Mouse (Mus musculus) liver, embryonic 16.5 days (tissue): Measurements from ENCODE around the gene Pex19. TPM values are rescaled to one million over a fixed set of nuclear protein-coding genes. Genes with fewer than 3 reads are reported as not detected.

Source experiments
- ATAC-seq: fragments of 200-750 bp; cut with Nextera tagmentation; 2 replicates; pipeline ENCODE4 v1.8.0; 2017; ENCODE audit warnings: low read depth, mild to moderate bottlenecking, moderate number of reproducible peaks, moderate library complexity
- H3K27ac ChIP-seq: fragments of 300-500 bp; sonication (generic); 2 replicates; pipeline ENCODE4 v1.5.1; 2014; ENCODE audit warnings: mild to moderate bottlenecking, low read length
- H3K27me3 ChIP-seq: fragments of 300-500 bp; sonication (generic); 2 replicates; pipeline ENCODE4 v1.6.1; 2014; ENCODE audit warnings: low read depth, low read length, mixed read lengths; ENCODE audit not compliant: control insufficient read depth, insufficient read depth
- H3K36me3 ChIP-seq: fragments of 300-500 bp; sonication (generic); 2 replicates; pipeline ENCODE4 v1.6.1; 2014; ENCODE audit warnings: mild to moderate bottlenecking; ENCODE audit not compliant: control insufficient read depth, insufficient read depth
- H3K4me1 ChIP-seq: fragments of 300-500 bp; sonication (generic); 2 replicates; pipeline ENCODE4 v1.6.1; 2014; ENCODE audit warnings: low read depth, low read length, mixed read lengths; ENCODE audit not compliant: control insufficient read depth
- H3K4me2 ChIP-seq: fragments of 300-500 bp; sonication (generic); 2 replicates; pipeline ENCODE4 v1.6.1; 2014; ENCODE audit warnings: low read depth, low read length, mixed read lengths
- H3K4me3 ChIP-seq: fragments of 300-500 bp; sonication (generic); 2 replicates; pipeline ENCODE4 v1.5.1; 2014; ENCODE audit warnings: low read depth, mild to moderate bottlenecking, low read length
- H3K9ac ChIP-seq: fragments of 300-500 bp; sonication (generic); 2 replicates; pipeline ENCODE4 v1.6.1; 2014; ENCODE audit warnings: low read depth, low read length
- H3K9me3 ChIP-seq: fragments of 300-500 bp; sonication (generic); replicated peaks from 2 replicates; pipeline ENCODE4 v1.6.1; 2016; ENCODE audit warnings: low read length; ENCODE audit not compliant: control insufficient read depth
- whole genome bisulfite sequencing: fragments of 180-500 bp; shearing (Covaris S2); extraction: QIAGEN DNeasy Blood & Tissue Kit; methylation state at CpG from one replicate; pipeline ENCODE4 v1.1.7; 2014; ENCODE audit not compliant: insufficient replicate concordance; 5-methylcytosine and 5-hydroxymethylcytosine counted together
- polyA plus RNA-seq: library from polyadenylated mRNA; unstranded; fragments of >200 nt; fragmentation: Nextera tagmentation; extraction: Ambion mirVana; gene quantifications from 2 replicates; pipeline ENCODE4 v1.2.1, GENCODE M21; 2015

Pex19 gene
- polyA plus RNA-seq, 1 experiment from 2014 or later: 43.9 TPM

- WGBS: under 1% methylated on average over 42 of the region's 42 CpGs
These were observed 21.3 kb downstream of the Pex19 start, which contains the start of gene Dcaf8 for GRCm38 (mm10) chr1:172147835-172148278. Gene Dcaf8 (plus strand): TSS chr1:172148084.

GRCm38 (mm10) chr1:172148279-172148954 lies 21.9 kb downstream of the Pex19 start:
- ATAC-seq: peak; percentile 19
- H3K4me1 ChIP-seq: peaks cover 16% of the 10 kb centered on the region
- peak overlapping the region; percentile 97 for H3K27ac ChIP-seq
- H3K27me3 ChIP-seq: no peaks in the 10 kb centered on the region
- under 1% methylated on average over 40 of the region's 40 CpGs for WGBS
- H3K9ac ChIP-seq: peak overlapping the region; percentile 99
- H3K4me3 ChIP-seq: peak overlapping the region; percentile 92
- peaks cover 21% of the 10 kb centered on the region for H3K36me3 ChIP-seq
- peak overlapping the region; percentile 65 for H3K4me2 ChIP-seq
- no peaks in the 10 kb centered on the region for H3K9me3 ChIP-seq

More at GRCm38 (mm10) chr1:172147835-172148278, 21.3 kb downstream of the Pex19 start, which contains the start of gene Dcaf8:
- peak within 1 kb of the TSS; percentile 99 for H3K9ac ChIP-seq
- peaks cover 16% of the 10 kb centered on the region; the same call in 1 of the 2 replicates for H3K36me3 ChIP-seq
- ATAC-seq: peak; percentile 97
- H3K4me3 ChIP-seq: peak within 1 kb of the TSS; percentile 92
- no peaks in the 10 kb centered on the region for H3K9me3 ChIP-seq
- H3K4me1 ChIP-seq: peaks cover 16% of the 10 kb centered on the region
- peak within 1 kb of the TSS; percentile 81 for H3K4me2 ChIP-seq
- H3K27me3 ChIP-seq: no peaks in the 10 kb centered on the region
- H3K27ac ChIP-seq: peak within 1 kb of the TSS; percentile 97

- no peaks in the 10 kb centered on the region for H3K27me3 ChIP-seq
- H3K4me2 ChIP-seq: peak overlapping the region; percentile 65
- peak overlapping the region; percentile 99 for H3K9ac ChIP-seq
- peak overlapping the region; percentile 92 for H3K4me3 ChIP-seq
- H3K27ac ChIP-seq: peak overlapping the region; percentile 97
- H3K36me3 ChIP-seq: peaks cover 29% of the 10 kb centered on the region
- WGBS: 4% methylated on average over 19 of the region's 19 CpGs
- peaks cover 16% of the 10 kb centered on the region for H3K4me1 ChIP-seq
- peak; percentile 11; the same call in 1 of the 2 replicates for ATAC-seq
- H3K9me3 ChIP-seq: no peaks in the 10 kb centered on the region
These were observed 22.6 kb downstream of the Pex19 start for GRCm38 (mm10) chr1:172148955-172149815.

GRCm38 (mm10) chr1:172154536-172154935 lies 28.0 kb downstream of the Pex19 start:
- no peak for ATAC-seq
- peaks cover 40% of the 10 kb centered on the region for H3K36me3 ChIP-seq
- peaks cover 11% of the 10 kb centered on the region for H3K4me1 ChIP-seq

GRCm38 (mm10) chr1:172155518-172155917 lies 29.0 kb downstream of the Pex19 start:
- WGBS: 55% methylated on average over 3 of the region's 3 CpGs
- no peak for ATAC-seq
- Histone ChIP-seq H3K4me1 (peaks cover 8% of the 10 kb centered on the region), H3K36me3 (peaks cover 35% of the 10 kb centered on the region), H3K4me2 (no peak overlapping the region), H3K27me3 (no peaks in the 10 kb centered on the region), H3K9me3 (no peaks in the 10 kb centered on the region), H3K27ac (no peak overlapping the region), H3K4me3 (no peak overlapping the region), H3K9ac (no peak overlapping the region)

More at GRCm38 (mm10) chr1:172154536-172154935, 28.0 kb downstream of the Pex19 start:
- Histone ChIP-seq H3K4me2 (no peak overlapping the region), H3K4me3 (no peak overlapping the region), H3K9me3 (no peaks in the 10 kb centered on the region), H3K9ac (no peak overlapping the region), H3K27me3 (no peaks in the 10 kb centered on the region), H3K27ac (no peak overlapping the region)
- WGBS: 79% methylated on average over 3 of the region's 3 CpGs

GRCm38 (mm10) chr1:172159970-172160369 lies 33.4 kb downstream of the Pex19 start:
- WGBS: 79% methylated on average over 4 of the region's 4 CpGs

GRCm38 (mm10) chr1:172160508-172160907 lies 34.0 kb downstream of the Pex19 start:
- peak; percentile 69 for ATAC-seq
- no peak overlapping the region for H3K4me3 ChIP-seq
- no peak overlapping the region for H3K9ac ChIP-seq
- H3K4me1 ChIP-seq: peaks cover 3% of the 10 kb centered on the region
- H3K4me2 ChIP-seq: no peak overlapping the region
- H3K9me3 ChIP-seq: no peaks in the 10 kb centered on the region
- H3K27ac ChIP-seq: no peak overlapping the region
- H3K27me3 ChIP-seq: no peaks in the 10 kb centered on the region
- peaks cover 7% of the 10 kb centered on the region for H3K36me3 ChIP-seq

More at GRCm38 (mm10) chr1:172159970-172160369, 33.4 kb downstream of the Pex19 start:
- Histone ChIP-seq H3K9me3 (no peaks in the 10 kb centered on the region), H3K4me3 (no peak overlapping the region), H3K27me3 (no peaks in the 10 kb centered on the region), H3K27ac (no peak overlapping the region), H3K4me2 (no peak overlapping the region), H3K4me1 (peaks cover 3% of the 10 kb centered on the region), H3K36me3 (peaks cover 7% of the 10 kb centered on the region), H3K9ac (no peak overlapping the region)
- no peak for ATAC-seq

- H3K4me3 ChIP-seq: no peak overlapping the region
- no peak overlapping the region for H3K27ac ChIP-seq
- H3K4me1 ChIP-seq: peaks cover 3% of the 10 kb centered on the region
- H3K27me3 ChIP-seq: no peaks in the 10 kb centered on the region
- WGBS: 87% methylated on average over 1 of the region's 1 CpGs
- H3K9ac ChIP-seq: no peak overlapping the region
- peaks cover 13% of the 10 kb centered on the region for H3K36me3 ChIP-seq
- no peak overlapping the region for H3K4me2 ChIP-seq
- ATAC-seq: no peak
- no peaks in the 10 kb centered on the region for H3K9me3 ChIP-seq
These were observed 35.5 kb downstream of the Pex19 start for GRCm38 (mm10) chr1:172162009-172162408.
